Mouse (Mus musculus) CH12.LX (cell line): ENCODE data around the gene Aip. TPM values are rescaled to one million over a fixed set of nuclear protein-coding genes. Genes with fewer than 3 reads are reported as not detected.
"Not testable (repeated sequence)": the region's sequence is repeated elsewhere in the genome, so short reads cannot be mapped to it uniquely, and the experiment has no call there.

Experiments used
- DNase-seq: peaks from one replicate; pipeline ENCODE4 v3.0.0-alpha.2; 2013; ENCODE audit errors: extremely low read depth
- H3K27ac ChIP-seq: 2 replicates; pipeline ENCODE4 v1.5.1; 2012; ENCODE audit warnings: low read depth, mild to moderate bottlenecking, control low read depth, moderate library complexity; ENCODE audit not compliant: insufficient read depth
- H3K27me3 ChIP-seq: replicated peaks from 2 replicates; pipeline ENCODE3; 2012; ENCODE audit warnings: inconsistent platforms
- H3K36me3 ChIP-seq, 2 experiments: replicated peaks in 1 of 2; 2 replicates each; pipeline versions ENCODE3 to v1.6.1; 2012; ENCODE audit warnings: inconsistent platforms in 1 of 2, low read length in 1 of 2, mild to moderate bottlenecking in 1 of 2, mixed read lengths in 1 of 2, moderate library complexity in 1 of 2; ENCODE audit not compliant: control insufficient read depth in 1 of 2, insufficient read depth in 1 of 2
- H3K4me1 ChIP-seq, 2 experiments: 2 replicates each; pipeline ENCODE4 v1.6.1; 2012; ENCODE audit warnings: inconsistent platforms in 1 of 2, moderate library complexity in 1 of 2; ENCODE audit not compliant: insufficient read depth in 2 of 2, control insufficient read depth in 1 of 2
- H3K4me2 ChIP-seq: 2 replicates; pipeline ENCODE4 v1.6.1; 2012; ENCODE audit warnings: low read depth, mild to moderate bottlenecking, control low read depth; ENCODE audit not compliant: poor library complexity, insufficient read depth, severe bottlenecking
- H3K4me3 ChIP-seq, 3 experiments: fragments of 150-350 bp in 1 of 3; sonication (generic) in 1 of 3; replicated peaks in 1 of 3; 2 replicates each; pipeline versions ENCODE3 to v1.5.1; 2011 to 2012; ENCODE audit warnings: low read depth in 2 of 3, low read length in 2 of 3, mild to moderate bottlenecking in 2 of 3, moderate library complexity in 2 of 3, control low read depth in 1 of 3, improper control_type of control experiment in 1 of 3, inconsistent platforms in 1 of 3, mixed read lengths in 1 of 3; ENCODE audit not compliant: poor library complexity in 1 of 3
- H3K79me2 ChIP-seq: replicated peaks from 2 replicates; pipeline ENCODE4 v1.6.1; 2012; ENCODE audit warnings: mild to moderate bottlenecking, moderate library complexity; ENCODE audit not compliant: control insufficient read depth, poor library complexity, insufficient read depth, severe bottlenecking; ENCODE audit errors: extremely low read depth
- H3K9ac ChIP-seq: 2 replicates; pipeline ENCODE4 v1.6.1; 2012; ENCODE audit warnings: low read depth, mild to moderate bottlenecking, control low read depth, moderate library complexity; ENCODE audit not compliant: insufficient read depth
- H3K9me3 ChIP-seq: replicated peaks from 2 replicates; pipeline ENCODE3; 2012; ENCODE audit warnings: low read length, inconsistent platforms, mixed read lengths
- CTCF ChIP-seq, 2 experiments: IDR thresholded peaks in 1 of 2; conservative IDR thresholded peaks in 1 of 2; 2 replicates each; pipeline ENCODE4 v1.5.1; 2011 to 2012; ENCODE audit warnings: low read depth in 2 of 2, low read length in 2 of 2, improper control_type of control experiment in 1 of 2, inconsistent platforms in 1 of 2, mild to moderate bottlenecking in 1 of 2, moderate library complexity in 1 of 2
- GABPA ChIP-seq: IDR thresholded peaks from 2 replicates; pipeline ENCODE4 v1.6.1; 2012; ENCODE audit warnings: low read depth, low read length, improper control_type of control experiment, inconsistent platforms; ENCODE audit not compliant: insufficient replicate concordance
- HCFC1 ChIP-seq: IDR thresholded peaks from 2 replicates; pipeline ENCODE4 v1.6.1; 2012; ENCODE audit warnings: low read depth, mild to moderate bottlenecking, inconsistent platforms, low read length, improper control_type of control experiment
- NELFE ChIP-seq: IDR thresholded peaks from 2 replicates; pipeline ENCODE4 v1.6.1; 2011; ENCODE audit warnings: low read depth, low read length, improper control_type of control experiment
- PAX5 ChIP-seq: IDR thresholded peaks from 2 replicates; pipeline ENCODE4 v1.6.1; 2012; ENCODE audit warnings: low read length, inconsistent platforms, mixed read lengths
- RCOR1 ChIP-seq: conservative IDR thresholded peaks from 2 replicates; pipeline ENCODE4 v1.6.1; 2012; ENCODE audit warnings: low read depth, mild to moderate bottlenecking, inconsistent platforms, low read length, improper control_type of control experiment
- SMC3 ChIP-seq: IDR thresholded peaks from 2 replicates; pipeline ENCODE4 v1.6.1; 2011; ENCODE audit warnings: low read depth, low read length, improper control_type of control experiment
- TCF12 ChIP-seq: IDR thresholded peaks from 2 replicates; pipeline ENCODE4 v1.6.1; 2014; ENCODE audit warnings: low read depth, mild to moderate bottlenecking, inconsistent platforms, low read length, improper control_type of control experiment
- USF1 ChIP-seq: IDR thresholded peaks from 2 replicates; pipeline ENCODE4 v1.6.1; 2014; ENCODE audit warnings: low read depth, mild to moderate bottlenecking, inconsistent platforms, low read length, improper control_type of control experiment
- ZKSCAN1 ChIP-seq: IDR thresholded peaks from 2 replicates; pipeline ENCODE4 v1.6.1; 2012; ENCODE audit warnings: low read depth, inconsistent platforms, low read length, improper control_type of control experiment, borderline replicate concordance
- ZMIZ1 ChIP-seq: IDR thresholded peaks from 2 replicates; pipeline ENCODE4 v1.6.1; 2012; ENCODE audit warnings: low read depth, mild to moderate bottlenecking, inconsistent platforms, low read length, improper control_type of control experiment
- ZNF384 ChIP-seq: IDR thresholded peaks from 2 replicates; pipeline ENCODE4 v1.6.1; 2012; ENCODE audit warnings: low read depth, low read length, improper control_type of control experiment, inconsistent platforms
- dilution Hi-C: fragments of 300-500 bp; cut with MboI; formaldehyde crosslinking; loops from 2 replicates; pipeline ENCODE4 v1.14.3; 2020; ENCODE audit warnings: low sequenced_read_pairs; ENCODE audit not compliant: extremely low pct_unique_long_range_greater_than_20kb, extremely low pct_ligation_motif_present
- in situ Hi-C: fragments of 300-500 bp; cut with MboI; formaldehyde crosslinking; loops from 3 replicates; pipeline ENCODE4 v1.14.3; 2019; ENCODE audit warnings: low sequenced_read_pairs, low pct_ligation_motif_present, low pct_unique_long_range_greater_than_20kb, mixed read lengths
- polyA plus RNA-seq: library from polyadenylated mRNA; unstranded; fragments of >175 nt; gene quantifications from 2 replicates; pipeline ENCODE4 v1.2.1, GENCODE M21; 2012; ENCODE audit warnings: low read depth; ENCODE audit not compliant: insufficient read length
- total RNA-seq, 2 experiments: library from RNA; depleted of rRNA; stranded (reverse); fragments of 300-350 nt in 1 of 2; fragments of >200 nt in 1 of 2; gene quantifications; 2 replicates each; pipeline ENCODE4 v1.2.3; 2012 to 2014

The Aip gene
- total and polyA plus RNA-seq, 3 experiments, result 11.7 to 64.8 (median 39.7) TPM

DNA sequence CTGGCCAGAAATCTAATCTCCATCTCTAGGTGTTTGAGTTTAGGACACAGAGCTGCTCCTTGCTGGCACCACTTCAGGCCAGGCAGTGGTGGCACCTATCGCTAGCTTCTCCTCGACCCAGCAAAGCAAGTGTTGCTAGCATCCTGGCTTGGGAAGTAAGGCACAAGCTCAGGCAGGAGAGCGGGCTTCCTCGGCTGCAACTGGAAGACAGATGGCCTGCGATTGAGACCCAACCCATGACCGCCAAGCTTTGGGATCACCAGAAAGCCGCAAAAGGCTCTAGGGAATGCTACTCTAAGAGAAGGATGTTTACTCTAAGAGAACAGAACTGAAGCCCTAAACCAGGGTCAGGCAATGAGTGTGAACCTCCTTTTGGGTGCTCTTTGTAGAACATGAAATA is 3.8 kb upstream of the Aip start:
- in situ Hi-C loops (loop anchor here (5.0 kb wide), 1 partner anchor 73 kb away; the partner anchor contains the start of gene Rad9a), dilution Hi-C loops (no loop called here)

DNA sequence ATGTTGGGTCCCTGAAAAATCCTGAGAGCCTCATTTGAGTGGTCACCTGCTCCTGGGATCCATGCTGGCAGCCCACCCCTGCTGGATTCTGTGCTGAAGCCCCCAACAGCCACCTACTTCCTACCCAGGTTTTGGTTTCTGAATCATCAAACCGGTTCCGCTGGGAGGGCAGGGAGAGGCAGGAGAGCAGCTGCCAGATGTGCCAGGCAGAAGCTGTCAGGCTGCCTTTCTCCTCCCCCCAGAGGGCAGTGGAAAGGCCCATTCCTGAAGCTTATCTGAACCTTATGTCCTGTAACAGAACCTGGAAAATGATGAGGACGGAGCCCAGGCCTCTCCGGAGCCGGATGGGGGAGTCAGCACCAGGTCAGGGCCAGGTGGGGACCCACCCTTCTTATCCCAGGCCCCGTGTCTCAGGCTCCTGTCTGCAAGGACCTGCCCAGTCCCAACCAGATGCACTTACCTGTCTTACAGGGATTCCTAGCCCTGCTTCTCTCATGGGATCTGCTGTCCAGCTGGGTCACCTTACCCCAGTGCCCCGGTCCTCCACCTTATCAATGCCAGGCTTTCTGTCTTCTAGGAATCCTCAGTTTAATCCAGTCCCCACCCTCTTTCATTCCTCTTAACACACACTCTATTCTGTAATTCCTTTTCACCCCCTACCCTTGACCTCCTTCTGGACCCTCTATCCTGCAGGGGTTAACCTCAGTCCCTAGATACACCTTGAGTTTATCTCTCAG is 1.3 kb upstream of the Aip start:
- Histone ChIP-seq H3K36me3 (peaks cover 25 to 40% of the 10 kb centered on the region in 2 experiments), H3K79me2 (peaks cover 27% of the 10 kb centered on the region), H3K4me3 (peak overlapping the region; percentile 84 to 99 (median 93)), H3K27ac (peak overlapping the region; percentile 29; the same call in 1 of the 2 replicates)
- dilution Hi-C loops, result no loop called here
- in situ Hi-C loops, result loop anchor here (5.0 kb wide), 1 partner anchor 75 kb away; the partner anchor contains the start of gene Rad9a
- TF ChIP-seq ZKSCAN1, result no peak
- TF ChIP-seq USF1, result no peak
- no peak for TF ChIP-seq GABPA
- no peak for TF ChIP-seq HCFC1
- TF ChIP-seq PAX5, result no peak
- no peak for TF ChIP-seq ZNF384
- TF ChIP-seq TCF12, result no peak
- TF ChIP-seq SMC3, result no peak
- TF ChIP-seq RCOR1, result no peak
- no peak for TF ChIP-seq ZMIZ1
- no peak for TF ChIP-seq NELFE
- TF ChIP-seq, all 38 proteins: peak for 0
- Histone ChIP-seq H3K9me3 (no peaks in the 10 kb centered on the region), H3K4me2 (peak overlapping the region; percentile 85), H3K9ac (peak overlapping the region; percentile 88), H3K4me1 (peaks cover 14 to 73% of the 10 kb centered on the region in 2 experiments), H3K27me3 (no peaks in the 10 kb centered on the region)
- DNase-seq, result no peak

More for the DNA sequence above, 3.8 kb upstream of the Aip start:
- Histone ChIP-seq H3K4me3 (no peak overlapping the region), H3K4me2 (no peak overlapping the region), H3K4me1 (peaks cover 15 to 76% of the 10 kb centered on the region in 2 experiments), H3K79me2 (peaks cover 27% of the 10 kb centered on the region), H3K27me3 (no peaks in the 10 kb centered on the region), H3K27ac (0 out of 2 replicates have a peak overlapping the region, but pooled peaks have one; percentile 27), H3K9me3 (no peaks in the 10 kb centered on the region), H3K36me3 (peaks cover 36 to 56% of the 10 kb centered on the region in 2 experiments), H3K9ac (no peak overlapping the region)
- no peak for DNase-seq
- TF ChIP-seq CTCF (conservative IDR thresholded peaks at IDR 0.05 in 1 of 2, IDR thresholded peaks at IDR 0.05 in 1 of 2; ENCODE audit: low read depth in 2 of 2, low read length in 2 of 2), result no peak
- TF ChIP-seq ZKSCAN1, result no peak
- no peak for TF ChIP-seq USF1

DNA sequence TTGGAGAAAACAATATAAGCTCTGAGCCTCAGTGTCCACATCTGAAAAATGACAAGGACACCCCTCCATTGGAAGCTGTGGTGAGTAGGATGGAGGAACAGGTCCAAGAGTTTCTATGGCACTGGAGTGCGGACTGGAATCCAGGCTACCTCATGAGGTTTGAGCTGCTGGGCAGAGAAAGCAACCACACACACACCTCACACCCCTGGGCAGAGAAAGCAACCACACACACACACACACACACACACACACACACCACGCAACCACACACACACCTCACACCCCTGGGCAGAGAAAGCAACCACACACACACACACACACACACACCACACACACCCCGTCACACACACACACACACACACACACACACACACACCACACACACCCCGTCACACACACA is 390 bp downstream of the Aip start:
- Histone ChIP-seq H3K9ac (peak overlapping the region; percentile 46; the same call in 1 of the 2 replicates), H3K4me2 (peak overlapping the region; percentile 72), H3K4me1 (peaks cover 17 to 67% of the 10 kb centered on the region in 2 experiments), H3K36me3 (peaks cover 14 to 27% of the 10 kb centered on the region in 2 experiments), H3K4me3 (peak overlapping the region in 2 of 3 experiments; percentile 41 to 58), H3K27ac (peak overlapping the region; percentile 34), H3K79me2 (peaks cover 24% of the 10 kb centered on the region)
- H3K9me3 ChIP-seq, DNase-seq, H3K27me3 ChIP-seq, dilution Hi-C loops: not testable (repeated sequence)
- in situ Hi-C loops, result loop anchor here (5.0 kb wide), 1 partner anchor 77 kb away; the partner anchor contains the start of gene Rad9a
